Mouse (Mus musculus) forebrain, embryonic 16.5 days (tissue): ENCODE measurements around the gene Sbno1. TPM values are rescaled to one million over a fixed set of nuclear protein-coding genes. Genes with fewer than 3 reads are reported as not detected.

ENCODE experiments used
- ATAC-seq: fragments of 200-750 bp; cut with Nextera tagmentation; 2 replicates; pipeline ENCODE4 v1.8.0; 2017; ENCODE audit warnings: mild to moderate bottlenecking, moderate library complexity
- H3K27ac ChIP-seq: fragments of 300-500 bp; sonication (generic); 2 replicates; pipeline ENCODE4 v1.5.1; 2014; ENCODE audit warnings: low read length, control low read depth
- H3K27me3 ChIP-seq: fragments of 300-500 bp; sonication (generic); replicated peaks from 2 replicates; pipeline ENCODE4 v1.6.1; 2014; ENCODE audit warnings: low read length; ENCODE audit not compliant: control insufficient read depth, insufficient read depth
- H3K36me3 ChIP-seq: fragments of 300-500 bp; sonication (generic); 2 replicates; pipeline ENCODE4 v1.6.1; 2014; ENCODE audit not compliant: control insufficient read depth, insufficient read depth
- H3K4me1 ChIP-seq: fragments of 300-500 bp; sonication (generic); replicated peaks from 2 replicates; pipeline ENCODE4 v1.6.1; 2014; ENCODE audit warnings: low read length; ENCODE audit not compliant: control insufficient read depth, insufficient read depth
- H3K4me2 ChIP-seq: fragments of 300-500 bp; sonication (generic); 2 replicates; pipeline ENCODE4 v1.6.1; 2014; ENCODE audit warnings: mild to moderate bottlenecking, low read length, control low read depth
- H3K4me3 ChIP-seq: fragments of 300-500 bp; sonication (generic); replicated peaks from 2 replicates; pipeline ENCODE4 v1.5.1; 2014; ENCODE audit warnings: mild to moderate bottlenecking, low read length, control low read depth
- H3K9ac ChIP-seq: fragments of 300-500 bp; sonication (generic); replicated peaks from 2 replicates; pipeline ENCODE4 v1.6.1; 2014; ENCODE audit warnings: low read depth, low read length, control low read depth
- H3K9me3 ChIP-seq: fragments of 300-500 bp; sonication (generic); 2 replicates; pipeline ENCODE4 v1.6.1; 2016; ENCODE audit warnings: low read length; ENCODE audit not compliant: control insufficient read depth
- WGBS: fragments of 180-500 bp; shearing (Covaris S2); extraction: QIAGEN DNeasy Blood & Tissue Kit; methylation state at CpG from one replicate; pipeline ENCODE4 v1.1.7; 2014; 5-methylcytosine and 5-hydroxymethylcytosine counted together
- microRNA-seq: library from miRNA; unstranded; fragments of <30 nt; microRNA quantifications from one replicate; pipeline ENCODE4, GENCODE M21; 2017
- polyA plus RNA-seq: library from polyadenylated mRNA; unstranded; fragments of >200 nt; fragmentation: Nextera tagmentation; extraction: Ambion mirVana; gene quantifications from 2 replicates; pipeline ENCODE4 v1.2.1, GENCODE M21; 2015

The Sbno1 gene
- polyA plus RNA-seq, 1 experiment from 2014 or later, result 110 TPM

GRCm38 (mm10) chr5:124337103-124337502 is 88.7 kb downstream of the Sbno1 start:
- Histone ChIP-seq H3K27ac (peak overlapping the region; percentile 85), H3K9ac (no peak overlapping the region; the same call in 1 of the 2 replicates), H3K27me3 (no peaks in the 10 kb centered on the region), H3K4me2 (no peak overlapping the region), H3K9me3 (no peaks in the 10 kb centered on the region), H3K4me1 (peaks cover 51% of the 10 kb centered on the region), H3K36me3 (no peaks in the 10 kb centered on the region), H3K4me3 (no peak overlapping the region)
- 78% methylated on average over 9 of the region's 9 CpGs for WGBS
- ATAC-seq, result no peak

- peak overlapping the region; percentile 19; the same call in 1 of the 2 replicates for H3K9ac ChIP-seq
- peak; percentile 92 for ATAC-seq
- H3K4me3 ChIP-seq, result no peak overlapping the region
- H3K27ac ChIP-seq, result peak overlapping the region; percentile 95
- peaks cover 49% of the 10 kb centered on the region for H3K4me1 ChIP-seq
- no peak overlapping the region for H3K4me2 ChIP-seq
- H3K27me3 ChIP-seq, result no peaks in the 10 kb centered on the region
- no peaks in the 10 kb centered on the region for H3K9me3 ChIP-seq
- no peaks in the 10 kb centered on the region for H3K36me3 ChIP-seq
- 18% methylated on average over 6 of the region's 6 CpGs for WGBS
These were observed 91.4 kb downstream of the Sbno1 start for GRCm38 (mm10) chr5:124334392-124334791.

GRCm38 (mm10) chr5:124330086-124330485 is 95.7 kb downstream of the Sbno1 start:
- Histone ChIP-seq H3K4me1 (peaks cover 33% of the 10 kb centered on the region), H3K36me3 (no peaks in the 10 kb centered on the region), H3K4me3 (no peak overlapping the region), H3K9ac (no peak overlapping the region), H3K9me3 (no peaks in the 10 kb centered on the region), H3K4me2 (no peak overlapping the region), H3K27me3 (no peaks in the 10 kb centered on the region), H3K27ac (no peak overlapping the region)
- no peak for ATAC-seq
- WGBS, result 85% methylated on average over 6 of the region's 6 CpGs

- Histone ChIP-seq H3K27me3 (no peaks in the 10 kb centered on the region), H3K4me2 (peak within 1 kb of the TSS; percentile 87), H3K27ac (peak within 1 kb of the TSS; percentile 97), H3K4me1 (peaks cover 17% of the 10 kb centered on the region), H3K36me3 (no peaks in the 10 kb centered on the region), H3K9me3 (no peaks in the 10 kb centered on the region), H3K9ac (peak within 1 kb of the TSS; percentile 73), H3K4me3 (peak within 1 kb of the TSS; percentile 71)
- peak; percentile 97 for ATAC-seq
- under 1% methylated on average over 72 of the region's 72 CpGs for WGBS
These were observed 98.1 kb downstream of the Sbno1 start, which contains the start of the genes Mphosph9 and 2810006K23Rik for GRCm38 (mm10) chr5:124327510-124328364. Mphosph9 (minus strand) TSS chr5:124327972. 2810006K23Rik (plus strand) TSS chr5:124328089.

- no peak for ATAC-seq
- Histone ChIP-seq H3K27ac (peak overlapping the region; percentile 97), H3K4me3 (peak overlapping the region; percentile 71), H3K36me3 (no peaks in the 10 kb centered on the region), H3K4me2 (peak overlapping the region; percentile 87), H3K4me1 (peaks cover 17% of the 10 kb centered on the region), H3K27me3 (no peaks in the 10 kb centered on the region), H3K9ac (peak overlapping the region; percentile 73), H3K9me3 (no peaks in the 10 kb centered on the region)
- WGBS, result 0% methylated on average over 8 of the region's 8 CpGs
These were observed 99.0 kb downstream of the Sbno1 start for GRCm38 (mm10) chr5:124326829-124327228.

Small RNA genes lying within 50 kb of the gene (microRNA-seq; reads per million reads assigned to microRNA genes)
- gene Gm27486, result 1.7 reads per million

Other genes with a start within 250 kb of the Sbno1 start
- gene Pitpnm2, start 176.2 kb downstream of the Sbno1 start, polyA plus RNA-seq, result 13.7 and 14.4 TPM in 2 replicates
- gene Mphosph9, start 98.0 kb downstream of the Sbno1 start, polyA plus RNA-seq, result 17.0 and 17.1 TPM in 2 replicates
- gene 2810006K23Rik, start 97.9 kb downstream of the Sbno1 start, polyA plus RNA-seq, result 17.4 and 18.8 TPM in 2 replicates
- gene Cdk2ap1, start 62.9 kb downstream of the Sbno1 start, polyA plus RNA-seq, result 60.5 and 74.2 TPM in 2 replicates
- 21.5 and 21.9 TPM in 2 replicates for gene Kmt5a, start 13.9 kb upstream of the Sbno1 start, polyA plus RNA-seq
- 26.4 and 28.0 TPM in 2 replicates for gene Rilpl2, start 52.4 kb upstream of the Sbno1 start, polyA plus RNA-seq
- 21.8 and 25.1 TPM in 2 replicates for gene Snrnp35, start 57.1 kb upstream of the Sbno1 start, polyA plus RNA-seq
- 9.7 and 11.8 TPM in 2 replicates for gene Rilpl1, start 105.4 kb upstream of the Sbno1 start, polyA plus RNA-seq
- gene Tmed2, start 114.7 kb upstream of the Sbno1 start, polyA plus RNA-seq, result 397 and 404 TPM in 2 replicates
- gene Ddx55, start 126.9 kb upstream of the Sbno1 start, polyA plus RNA-seq, result 21.9 and 30.5 TPM in 2 replicates
- gene Eif2b1, start 153.1 kb upstream of the Sbno1 start, polyA plus RNA-seq, result 71.1 and 80.1 TPM in 2 replicates
- gene Gtf2h3, start 153.1 kb upstream of the Sbno1 start, polyA plus RNA-seq, result 49.3 and 59.1 TPM in 2 replicates
- 40.0 and 43.7 TPM in 2 replicates for gene Atp6v0a2, start 202.6 kb upstream of the Sbno1 start, polyA plus RNA-seq